Mouse (Mus musculus) cortical plate, adult 2 months (tissue): ENCODE results near the gene Nutm2.

Experiments used
- CTCF ChIP-seq: fragments of 200-500 bp; IDR thresholded peaks from 2 replicates; pipeline ENCODE4 v1.5.1; 2011; ENCODE audit warnings: mild to moderate bottlenecking, control low read depth, low read length; ENCODE audit not compliant: insufficient read depth; ENCODE audit errors: extremely low read depth
- POLR2A ChIP-seq: fragments of 200-500 bp; IDR thresholded peaks from 2 replicates; pipeline ENCODE4 v1.6.1; 2011; ENCODE audit warnings: mild to moderate bottlenecking, low read length, control low read depth; ENCODE audit not compliant: insufficient read depth; ENCODE audit errors: extremely low read depth

- TF ChIP-seq POLR2A (no peak), CTCF (no peak)
These were observed 2.2 kb upstream of the Nutm2 start for GRCm38 (mm10) chr13:50464621-50465562.
